Mouse (Mus musculus): ENCODE data around the gene Inip. TPM values are rescaled to one million over a fixed set of nuclear protein-coding genes. Genes with fewer than 3 reads are reported as not detected.

Inip gene
- total and polyA plus RNA-seq, 3 experiments: 24.3 to 67.1 (median 38.5) TPM

DNA sequence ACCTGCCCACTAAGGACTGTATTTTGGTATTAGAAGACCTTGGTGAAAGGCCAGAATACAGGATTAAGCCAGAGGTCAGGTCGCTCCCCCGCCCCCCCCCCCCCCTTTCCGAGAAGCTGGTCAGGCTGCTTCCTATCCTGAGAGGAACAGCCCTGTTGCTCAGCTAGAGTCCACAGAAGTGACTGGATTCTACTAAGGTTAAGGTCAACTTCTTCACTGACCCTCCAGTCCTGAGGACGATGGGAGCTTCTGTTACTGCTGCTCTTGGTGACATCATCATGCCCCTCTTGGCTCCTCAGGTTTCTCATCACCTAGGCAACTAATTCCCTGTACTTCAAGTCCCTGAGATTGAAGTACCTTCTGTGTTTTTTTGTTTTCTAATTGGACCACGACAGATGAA lies 14.6 kb upstream of the Inip start:
- no peak for TF ChIP-seq MAZ (IDR thresholded peaks at IDR 0.05; ENCODE audit: low read depth, low read length)
- TF ChIP-seq PAX5 (IDR thresholded peaks at IDR 0.05; ENCODE audit: low read length): no peak
- no peak for TF ChIP-seq USF1 (IDR thresholded peaks at IDR 0.05; ENCODE audit: low read depth, low read length)
- no peak for TF ChIP-seq GABPA (IDR thresholded peaks at IDR 0.05; ENCODE audit: insufficient replicate concordance, low read depth, low read length)
- TF ChIP-seq MAX (IDR thresholded peaks at IDR 0.05; ENCODE audit: low read length): no peak
- no peak for TF ChIP-seq MAFK (IDR thresholded peaks at IDR 0.05; ENCODE audit: insufficient replicate concordance, low read length)
- no peak for TF ChIP-seq BHLHE40 (IDR thresholded peaks at IDR 0.05; ENCODE audit: low read depth, low read length)
- no peak for TF ChIP-seq ZMIZ1 (IDR thresholded peaks at IDR 0.05; ENCODE audit: low read depth, low read length)
- no peak for TF ChIP-seq HCFC1 (IDR thresholded peaks at IDR 0.05; ENCODE audit: low read depth, low read length)
- TF ChIP-seq RCOR1 (conservative IDR thresholded peaks at IDR 0.05; ENCODE audit: low read depth, low read length): no peak
- TF ChIP-seq SMC3 (IDR thresholded peaks at IDR 0.05; ENCODE audit: low read depth, low read length): no peak
- TF ChIP-seq SIN3A (IDR thresholded peaks at IDR 0.05; ENCODE audit: low read length): no peak
- TF ChIP-seq IRF4 (IDR thresholded peaks at IDR 0.05; ENCODE audit: low read depth, low read length): no peak
- no peak for TF ChIP-seq ZKSCAN1 (IDR thresholded peaks at IDR 0.05; ENCODE audit: borderline replicate concordance, low read depth, low read length)
- TF ChIP-seq TCF12 (IDR thresholded peaks at IDR 0.05; ENCODE audit: low read depth, low read length): no peak
- peaks cover 31 to 89% of the 10 kb centered on the region in 2 experiments for H3K4me1 ChIP-seq (ENCODE audit: control insufficient read depth in 1 of 2, insufficient read depth in 2 of 2)
- peaks cover 4% of the 10 kb centered on the region for H3K9me3 ChIP-seq (replicated peaks; ENCODE audit: low read length)
- peaks cover 0 to 39% of the 10 kb centered on the region in 2 experiments for H3K36me3 ChIP-seq (replicated peaks in 1 of 2; ENCODE audit: control insufficient read depth in 1 of 2, insufficient read depth in 1 of 2, low read length in 1 of 2)
- H3K9ac ChIP-seq (ENCODE audit: insufficient read depth, low read depth): no peak overlapping the region
- H3K79me2 ChIP-seq (replicated peaks; ENCODE audit: control insufficient read depth, extremely low read depth, insufficient read depth, poor library complexity, severe bottlenecking): peaks cover 6% of the 10 kb centered on the region; the same call in 1 of the 2 replicates
- no peak overlapping the region for H3K27ac ChIP-seq (ENCODE audit: insufficient read depth, low read depth)
- no peaks in the 10 kb centered on the region for H3K27me3 ChIP-seq (replicated peaks)
- DNase-seq (ENCODE audit: extremely low read depth): no peak
- dilution Hi-C loops (cut with MboI; ENCODE audit: extremely low pct_ligation_motif_present, extremely low pct_unique_long_range_greater_than_20kb, low sequenced_read_pairs): no loop called here
- H3K4me2 ChIP-seq (ENCODE audit: insufficient read depth, low read depth, poor library complexity, severe bottlenecking): no peak overlapping the region
- in situ Hi-C loops (cut with MboI; ENCODE audit: low pct_ligation_motif_present, low pct_unique_long_range_greater_than_20kb, low sequenced_read_pairs): no loop called here
- no peak overlapping the region for H3K4me3 ChIP-seq (replicated peaks in 1 of 3; ENCODE audit: low read depth in 2 of 3, low read length in 2 of 3, poor library complexity in 1 of 3)

DNA sequence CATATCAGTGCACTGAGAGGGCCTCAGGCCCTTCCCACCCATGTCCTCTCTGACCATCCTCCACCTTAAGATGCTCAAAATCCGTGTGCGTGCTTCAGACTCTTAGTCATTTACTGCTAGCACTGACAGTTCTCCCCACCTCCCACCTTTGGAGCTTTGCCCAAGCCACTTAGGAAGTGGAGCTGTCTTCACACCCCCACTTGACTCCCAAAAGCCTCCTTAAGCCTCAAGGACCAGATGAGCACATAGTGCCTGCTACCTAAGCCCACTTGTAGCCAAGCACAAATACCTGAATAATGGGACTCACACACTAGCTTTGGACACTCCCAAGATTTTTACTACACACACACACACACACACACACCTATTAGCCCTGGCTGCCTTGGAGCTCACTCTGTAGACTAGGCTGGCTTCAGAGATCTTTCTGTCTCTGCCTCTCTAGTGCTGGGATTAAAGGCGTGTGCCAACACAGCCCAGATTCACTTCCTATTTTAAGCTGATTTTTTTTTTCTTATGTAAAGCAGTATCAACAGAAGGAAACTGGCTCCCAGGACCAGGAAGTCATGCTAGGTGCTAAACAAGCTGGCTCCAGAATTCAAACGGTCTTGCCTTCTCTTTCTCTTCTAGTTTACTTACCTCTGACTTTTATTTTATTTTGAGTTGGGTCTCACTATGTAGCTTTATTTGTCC lies 13.9 kb upstream of the Inip start:
- no peaks in the 10 kb centered on the region for H3K27me3 ChIP-seq (replicated peaks)
- peaks cover 31 to 84% of the 10 kb centered on the region in 2 experiments for H3K4me1 ChIP-seq (ENCODE audit: control insufficient read depth in 1 of 2, insufficient read depth in 2 of 2)
- H3K4me3 ChIP-seq (replicated peaks in 1 of 3; ENCODE audit: low read depth in 2 of 3, low read length in 2 of 3, poor library complexity in 1 of 3): no peak overlapping the region
- H3K36me3 ChIP-seq (replicated peaks in 1 of 2; ENCODE audit: control insufficient read depth in 1 of 2, insufficient read depth in 1 of 2, low read length in 1 of 2): peaks cover 0 to 40% of the 10 kb centered on the region in 2 experiments
- 0 out of 2 replicates have a peak overlapping the region, but pooled peaks have one; percentile 14 for H3K9ac ChIP-seq (ENCODE audit: insufficient read depth, low read depth)
- dilution Hi-C loops (cut with MboI; ENCODE audit: extremely low pct_ligation_motif_present, extremely low pct_unique_long_range_greater_than_20kb, low sequenced_read_pairs) (no loop called here), in situ Hi-C loops (cut with MboI; ENCODE audit: low pct_ligation_motif_present, low pct_unique_long_range_greater_than_20kb, low sequenced_read_pairs) (no loop called here)
- peaks cover 4% of the 10 kb centered on the region for H3K9me3 ChIP-seq (replicated peaks; ENCODE audit: low read length)
- H3K4me2 ChIP-seq (ENCODE audit: insufficient read depth, low read depth, poor library complexity, severe bottlenecking): peak overlapping the region; percentile 10
- peaks cover 6% of the 10 kb centered on the region; the same call in 1 of the 2 replicates for H3K79me2 ChIP-seq (replicated peaks; ENCODE audit: control insufficient read depth, extremely low read depth, insufficient read depth, poor library complexity, severe bottlenecking)
- H3K27ac ChIP-seq (ENCODE audit: insufficient read depth, low read depth): peak overlapping the region; percentile 38
- peak; percentile 74 for DNase-seq (ENCODE audit: extremely low read depth)
- TF ChIP-seq USF1 (IDR thresholded peaks at IDR 0.05; ENCODE audit: low read depth, low read length) (no peak), E2F4 (IDR thresholded peaks at IDR 0.05; ENCODE audit: insufficient replicate concordance, low read depth, low read length) (no peak), MAZ (IDR thresholded peaks at IDR 0.05; ENCODE audit: low read depth, low read length) (no peak), NRF1 (IDR thresholded peaks at IDR 0.05; ENCODE audit: low read depth, low read length) (no peak), ZKSCAN1 (IDR thresholded peaks at IDR 0.05; ENCODE audit: borderline replicate concordance, low read depth, low read length) (no peak), ZNF384 (IDR thresholded peaks at IDR 0.05; ENCODE audit: low read depth, low read length) (peak; percentile 98), ETS1 (conservative IDR thresholded peaks at IDR 0.05; ENCODE audit: low read depth, low read length) (peak; percentile 42; the same call in 1 of the 2 replicates), TCF12 (IDR thresholded peaks at IDR 0.05; ENCODE audit: low read depth, low read length) (peak; percentile 53), JUND (conservative IDR thresholded peaks at IDR 0.05; ENCODE audit: low read depth, low read length) (no peak), BHLHE40 (IDR thresholded peaks at IDR 0.05; ENCODE audit: low read depth, low read length) (peak; percentile 57; the same call in 1 of the 2 replicates), NELFE (IDR thresholded peaks at IDR 0.05; ENCODE audit: low read depth, low read length) (peak; percentile 33; the same call in 1 of the 2 replicates), CHD1 (IDR thresholded peaks at IDR 0.05; ENCODE audit: low read depth, low read length) (no peak), ZMIZ1 (IDR thresholded peaks at IDR 0.05; ENCODE audit: low read depth, low read length) (no peak), MEF2A (IDR thresholded peaks at IDR 0.05; ENCODE audit: borderline replicate concordance, low read depth, low read length) (peak; percentile 87), SIN3A (IDR thresholded peaks at IDR 0.05; ENCODE audit: low read length) (0 out of 2 replicates have a peak, but pooled peaks have one; percentile 75), MYC (IDR thresholded peaks at IDR 0.05; ENCODE audit: low read depth, low read length) (0 out of 2 replicates have a peak, but pooled peaks have one; percentile 51), EP300 (IDR thresholded peaks at IDR 0.05; ENCODE audit: low read length) (peak; percentile 71), ELF1 (IDR thresholded peaks at IDR 0.05; ENCODE audit: low read depth, low read length) (peak; percentile 88), CHD2 (IDR thresholded peaks at IDR 0.05; ENCODE audit: low read length) (no peak), KAT2A (IDR thresholded peaks at IDR 0.05; ENCODE audit: insufficient replicate concordance, low read length) (no peak), CTCF (conservative IDR thresholded peaks at IDR 0.05 in 1 of 2, IDR thresholded peaks at IDR 0.05 in 1 of 2; ENCODE audit: low read depth in 2 of 2, low read length in 2 of 2) (no peak), IRF4 (IDR thresholded peaks at IDR 0.05; ENCODE audit: low read depth, low read length) (peak; percentile 67)
